Mouse (Mus musculus): ENCODE measurements around the gene Gm40193. TPM values are rescaled to one million over a fixed set of nuclear protein-coding genes. Genes with fewer than 3 reads are reported as not detected.

The Gm40193 gene
- polyA plus RNA-seq, 1 experiment from 2014 or later, result not detected

- WGBS, result 74% methylated on average over 1 of the region's 1 CpGs
- no peaks in the 10 kb centered on the region for H3K36me3 ChIP-seq
- H3K4me3 ChIP-seq (replicated peaks), result no peak overlapping the region
- H3K9me3 ChIP-seq (replicated peaks), result no peaks in the 10 kb centered on the region
- ATAC-seq (replicated peaks; ENCODE audit: low FRiP score), result no peak
- no peak overlapping the region for H3K9ac ChIP-seq
- H3K27me3 ChIP-seq, result peaks cover 7% of the 10 kb centered on the region; the same call in 1 of the 2 replicates
- no peak overlapping the region for H3K27ac ChIP-seq
- no peak overlapping the region for H3K4me2 ChIP-seq
- H3K4me1 ChIP-seq, result no peaks in the 10 kb centered on the region
Observed at GRCm38 (mm10) chr11:70500476-70500812, 32.3 kb downstream of the Gm40193 start.

- WGBS, result 69% methylated on average over 14 of the region's 14 CpGs
- no peak overlapping the region for H3K9ac ChIP-seq
Observed at GRCm38 (mm10) chr11:70499566-70500475, 32.9 kb downstream of the Gm40193 start.

GRCm38 (mm10) chr11:70489684-70490083 is 43.1 kb downstream of the Gm40193 start:
- no peaks in the 10 kb centered on the region for H3K36me3 ChIP-seq

More at GRCm38 (mm10) chr11:70499566-70500475, 32.9 kb downstream of the Gm40193 start:
- Histone ChIP-seq H3K36me3 (no peaks in the 10 kb centered on the region), H3K4me2 (no peak overlapping the region), H3K27me3 (peaks cover under 1% of the 10 kb centered on the region; the same call in 1 of the 2 replicates), H3K4me3 (replicated peaks) (no peak overlapping the region), H3K9me3 (replicated peaks) (no peaks in the 10 kb centered on the region), H3K4me1 (no peaks in the 10 kb centered on the region), H3K27ac (no peak overlapping the region)
- no peak for ATAC-seq (replicated peaks; ENCODE audit: low FRiP score)

GRCm38 (mm10) chr11:70489138-70489537 is 43.6 kb downstream of the Gm40193 start:
- ATAC-seq (replicated peaks; ENCODE audit: low FRiP score), result no peak
- H3K27ac ChIP-seq, result 0 out of 2 replicates have a peak overlapping the region, but pooled peaks have one; percentile 15
- no peaks in the 10 kb centered on the region for H3K36me3 ChIP-seq
- H3K9me3 ChIP-seq (replicated peaks), result no peaks in the 10 kb centered on the region
- WGBS, result 82% methylated on average over 3 of the region's 3 CpGs
- no peaks in the 10 kb centered on the region for H3K4me1 ChIP-seq
- no peak overlapping the region for H3K9ac ChIP-seq
- H3K4me2 ChIP-seq, result no peak overlapping the region
- no peak overlapping the region for H3K4me3 ChIP-seq (replicated peaks)
- no peaks in the 10 kb centered on the region for H3K27me3 ChIP-seq

More at GRCm38 (mm10) chr11:70489684-70490083, 43.1 kb downstream of the Gm40193 start:
- no peak for ATAC-seq (replicated peaks; ENCODE audit: low FRiP score)
- Histone ChIP-seq H3K27ac (no peak overlapping the region), H3K4me1 (no peaks in the 10 kb centered on the region), H3K9me3 (replicated peaks) (no peaks in the 10 kb centered on the region), H3K9ac (no peak overlapping the region), H3K27me3 (no peaks in the 10 kb centered on the region), H3K4me3 (replicated peaks) (no peak overlapping the region), H3K4me2 (no peak overlapping the region)
- 78% methylated on average over 6 of the region's 6 CpGs for WGBS

GRCm38 (mm10) chr11:70487816-70488215 is 44.9 kb downstream of the Gm40193 start:
- H3K9ac ChIP-seq, result no peak overlapping the region
- no peaks in the 10 kb centered on the region for H3K27me3 ChIP-seq
- no peak overlapping the region for H3K4me3 ChIP-seq (replicated peaks)
- 44% methylated on average over 4 of the region's 4 CpGs for WGBS
- ATAC-seq (replicated peaks; ENCODE audit: low FRiP score), result no peak
- H3K4me1 ChIP-seq, result no peaks in the 10 kb centered on the region
- H3K27ac ChIP-seq, result no peak overlapping the region
- no peaks in the 10 kb centered on the region for H3K9me3 ChIP-seq (replicated peaks)
- H3K36me3 ChIP-seq, result no peaks in the 10 kb centered on the region
- H3K4me2 ChIP-seq, result no peak overlapping the region

GRCm38 (mm10) chr11:70485498-70485897 is 47.2 kb downstream of the Gm40193 start:
- Histone ChIP-seq H3K9me3 (replicated peaks) (no peaks in the 10 kb centered on the region), H3K27me3 (no peaks in the 10 kb centered on the region), H3K9ac (no peak overlapping the region), H3K4me1 (no peaks in the 10 kb centered on the region), H3K4me3 (replicated peaks) (no peak overlapping the region), H3K36me3 (no peaks in the 10 kb centered on the region), H3K4me2 (no peak overlapping the region), H3K27ac (no peak overlapping the region)
- 39% methylated on average over 2 of the region's 2 CpGs for WGBS
- ATAC-seq (replicated peaks; ENCODE audit: low FRiP score), result 0 out of 2 replicates have a peak, but pooled peaks have one; percentile 46

Other genes starting within 250 kb of the Gm40193 start
- not detected in 2 replicates for gene Alox12e, start 210.3 kb downstream of the Gm40193 start, polyA plus RNA-seq (2015; fragmentation: Nextera tagmentation; extraction: Ambion mirVana)
- 1.1 and 2.0 TPM in 2 replicates for gene Alox15, start 180.9 kb downstream of the Gm40193 start, polyA plus RNA-seq (2015; fragmentation: Nextera tagmentation; extraction: Ambion mirVana)
- 40.1 and 42.1 TPM in 2 replicates for gene Pelp1, start 122.9 kb downstream of the Gm40193 start, polyA plus RNA-seq (2015; fragmentation: Nextera tagmentation; extraction: Ambion mirVana)
- 15.4 and 15.5 TPM in 2 replicates for gene Arrb2, start 100.3 kb downstream of the Gm40193 start, polyA plus RNA-seq (2015; fragmentation: Nextera tagmentation; extraction: Ambion mirVana)
- gene Med11, start 81.0 kb downstream of the Gm40193 start, polyA plus RNA-seq (2015; fragmentation: Nextera tagmentation; extraction: Ambion mirVana), result 38.8 and 42.0 TPM in 2 replicates
- 0.63 and 0.66 TPM in 2 replicates for gene Zmynd15, start 73.5 kb downstream of the Gm40193 start, polyA plus RNA-seq (2015; fragmentation: Nextera tagmentation; extraction: Ambion mirVana)
- 6.0 and 6.9 TPM in 2 replicates for gene Cxcl16, start 73.0 kb downstream of the Gm40193 start, polyA plus RNA-seq (2015; fragmentation: Nextera tagmentation; extraction: Ambion mirVana)
- 0.82 and 0.88 TPM in 2 replicates for gene Tm4sf5, start 27.7 kb downstream of the Gm40193 start, polyA plus RNA-seq (2015; fragmentation: Nextera tagmentation; extraction: Ambion mirVana)
- 0.35 and 0.40 TPM in 2 replicates for gene Vmo1, start 18.3 kb downstream of the Gm40193 start, polyA plus RNA-seq (2015; fragmentation: Nextera tagmentation; extraction: Ambion mirVana)
- gene Gltpd2, start 13.7 kb downstream of the Gm40193 start, polyA plus RNA-seq (2015; fragmentation: Nextera tagmentation; extraction: Ambion mirVana), result 0.91 and 1.1 TPM in 2 replicates
- gene Psmb6, start 7.6 kb downstream of the Gm40193 start, polyA plus RNA-seq (2015; fragmentation: Nextera tagmentation; extraction: Ambion mirVana), result 755 and 782 TPM in 2 replicates
- 6.5 and 8.2 TPM in 2 replicates for gene Pld2, start 7.1 kb upstream of the Gm40193 start, polyA plus RNA-seq (2015; fragmentation: Nextera tagmentation; extraction: Ambion mirVana)
- gene Mink1, start 29.9 kb upstream of the Gm40193 start, polyA plus RNA-seq (2015; fragmentation: Nextera tagmentation; extraction: Ambion mirVana), result 14.8 and 15.8 TPM in 2 replicates
- gene 4930544D05Rik, start 82.9 kb upstream of the Gm40193 start, polyA plus RNA-seq (2015; fragmentation: Nextera tagmentation; extraction: Ambion mirVana), result not detected in 2 replicates
- gene Chrne, start 86.3 kb upstream of the Gm40193 start, polyA plus RNA-seq (2015; fragmentation: Nextera tagmentation; extraction: Ambion mirVana), result 0.27 TPM in 1 of 2 replicates, not detected in the other
- 0.19 and 0.30 TPM in 2 replicates for gene Gp1ba, start 106.2 kb upstream of the Gm40193 start, polyA plus RNA-seq (2015; fragmentation: Nextera tagmentation; extraction: Ambion mirVana)
- gene Rnf167, start 114.3 kb upstream of the Gm40193 start, polyA plus RNA-seq (2015; fragmentation: Nextera tagmentation; extraction: Ambion mirVana), result 115 and 122 TPM in 2 replicates
- 178 and 186 TPM in 2 replicates for gene Slc25a11, start 114.5 kb upstream of the Gm40193 start, polyA plus RNA-seq (2015; fragmentation: Nextera tagmentation; extraction: Ambion mirVana)
- gene Pfn1, start 121.7 kb upstream of the Gm40193 start, polyA plus RNA-seq (2015; fragmentation: Nextera tagmentation; extraction: Ambion mirVana), result 1,914 and 2,031 TPM in 2 replicates
- gene Eno3, start 124.3 kb upstream of the Gm40193 start, polyA plus RNA-seq (2015; fragmentation: Nextera tagmentation; extraction: Ambion mirVana), result 30.3 and 38.5 TPM in 2 replicates
- gene Spag7, start 136.5 kb upstream of the Gm40193 start, polyA plus RNA-seq (2015; fragmentation: Nextera tagmentation; extraction: Ambion mirVana), result 181 and 202 TPM in 2 replicates
- gene Camta2, start 155.2 kb upstream of the Gm40193 start, polyA plus RNA-seq (2015; fragmentation: Nextera tagmentation; extraction: Ambion mirVana), result 12.8 and 14.1 TPM in 2 replicates
- 1.2 and 2.3 TPM in 2 replicates for gene Inca1, start 167.2 kb upstream of the Gm40193 start, polyA plus RNA-seq (2015; fragmentation: Nextera tagmentation; extraction: Ambion mirVana)
- 3.5 and 3.6 TPM in 2 replicates for gene Kif1c, start 167.6 kb upstream of the Gm40193 start, polyA plus RNA-seq (2015; fragmentation: Nextera tagmentation; extraction: Ambion mirVana)
- gene Zfp3, start 231.3 kb upstream of the Gm40193 start, polyA plus RNA-seq (2015; fragmentation: Nextera tagmentation; extraction: Ambion mirVana), result 6.8 and 8.1 TPM in 2 replicates

Measured in kidney, embryonic 15.5 days (tissue).